Mouse (Mus musculus) forebrain, embryonic 11.5 days (tissue): ENCODE results near the gene Ttc28. TPM values are rescaled to one million over a fixed set of nuclear protein-coding genes. Genes with fewer than 3 reads are reported as not detected.

Source experiments
- ATAC-seq: fragments of 200-750 bp; cut with Nextera tagmentation; replicated peaks from 2 replicates; pipeline ENCODE4 v1.8.0; 2017; ENCODE audit warnings: moderate TSS enrichment; ENCODE audit not compliant: low FRiP score
- DNase-seq: peaks from one replicate; pipeline ENCODE4 v3.0.0-alpha.2; 2017; ENCODE audit warnings: low spot score
- H3K27ac ChIP-seq: fragments of 300-500 bp; sonication (generic); 2 replicates; pipeline ENCODE4 v1.5.1; 2014; ENCODE audit warnings: low read depth, low read length
- H3K27me3 ChIP-seq: fragments of 300-500 bp; sonication (generic); 2 replicates; pipeline ENCODE4 v1.6.1; 2014; ENCODE audit warnings: mild to moderate bottlenecking, low read length, mixed read lengths; ENCODE audit not compliant: control insufficient read depth, insufficient read depth
- H3K36me3 ChIP-seq: fragments of 300-500 bp; sonication (generic); 2 replicates; pipeline ENCODE4 v1.6.1; 2014; ENCODE audit warnings: mild to moderate bottlenecking, low read length, moderate library complexity, mixed read lengths; ENCODE audit not compliant: control insufficient read depth, insufficient read depth
- H3K4me1 ChIP-seq: fragments of 300-500 bp; sonication (generic); replicated peaks from 2 replicates; pipeline ENCODE4 v1.6.1; 2014; ENCODE audit warnings: low read length, mixed read lengths; ENCODE audit not compliant: control insufficient read depth, insufficient read depth
- H3K4me2 ChIP-seq: fragments of 300-500 bp; sonication (generic); 2 replicates; pipeline ENCODE4 v1.6.1; 2014; ENCODE audit warnings: low read depth, mild to moderate bottlenecking, low read length, moderate library complexity, mixed read lengths; ENCODE audit not compliant: severe bottlenecking
- H3K4me3 ChIP-seq: fragments of 300-500 bp; sonication (generic); 2 replicates; pipeline ENCODE4 v1.5.1; 2014; ENCODE audit warnings: low read depth, low read length
- H3K9ac ChIP-seq: fragments of 300-500 bp; sonication (generic); 2 replicates; pipeline ENCODE4 v1.6.1; 2014; ENCODE audit warnings: low read length
- H3K9me3 ChIP-seq: fragments of 300-500 bp; sonication (generic); 2 replicates; pipeline ENCODE4 v1.6.1; 2016; ENCODE audit warnings: low read length, mixed read lengths; ENCODE audit not compliant: control insufficient read depth
- WGBS: fragments of 180-500 bp; shearing (Covaris S2); extraction: QIAGEN DNeasy Blood & Tissue Kit; methylation state at CpG from one replicate; pipeline ENCODE4 v1.1.7; 2014; 5-methylcytosine and 5-hydroxymethylcytosine counted together
- polyA plus RNA-seq: library from polyadenylated mRNA; unstranded; fragments of >200 nt; fragmentation: Nextera tagmentation; extraction: Ambion mirVana; gene quantifications from 2 replicates; pipeline ENCODE4 v1.2.1, GENCODE M21; 2014

Gene Ttc28
- polyA plus RNA-seq, 1 experiment from 2014 or later = 19.9 TPM

DNA sequence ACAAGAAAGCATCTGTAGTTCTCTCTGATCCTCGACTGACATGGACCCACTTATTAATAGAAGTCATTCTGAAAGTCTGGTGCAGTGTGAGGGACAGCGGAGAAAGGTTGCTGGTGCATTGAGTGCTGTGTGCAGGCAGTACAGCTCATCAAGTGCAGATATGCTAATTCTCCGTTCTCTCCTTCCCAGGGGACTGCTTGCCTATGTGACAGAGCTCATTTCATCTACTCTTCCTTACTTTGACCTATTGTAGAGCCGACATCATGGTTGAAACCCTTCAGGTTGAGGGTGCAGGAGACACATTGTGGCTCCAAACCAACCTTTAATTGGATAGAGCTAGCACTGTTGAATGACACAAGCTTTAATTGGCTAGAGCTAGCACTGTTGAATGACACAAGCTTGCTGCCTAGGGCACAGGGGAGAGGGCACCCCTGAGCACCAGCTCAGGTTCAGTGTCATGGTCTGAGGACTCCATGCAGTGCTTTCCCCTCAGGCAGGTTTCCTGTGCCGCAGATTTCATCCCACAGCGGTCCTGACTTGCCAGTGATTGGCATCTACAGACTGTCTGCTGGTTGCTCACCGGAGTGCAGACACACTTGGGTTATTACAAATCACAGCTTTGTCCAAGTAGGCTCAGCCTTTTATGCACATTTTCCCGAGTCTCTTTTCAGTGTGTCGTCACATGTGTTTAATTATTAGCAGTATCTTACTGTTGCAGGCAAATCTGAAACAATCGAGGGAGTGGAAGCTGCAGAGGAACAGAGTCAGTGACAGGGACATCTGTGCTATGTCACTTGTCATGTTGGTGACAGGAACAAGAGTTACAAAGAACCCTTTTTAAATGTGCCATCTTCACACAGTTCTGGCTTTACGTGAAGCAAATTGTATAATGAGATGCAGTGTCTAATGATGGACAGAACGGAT is 69.1 kb downstream of the Ttc28 start:
- DNase-seq = no peak
- no peak overlapping the region for H3K4me2 ChIP-seq
- no peak overlapping the region for H3K27ac ChIP-seq
- ATAC-seq = no peak
- no peak overlapping the region for H3K4me3 ChIP-seq
- no peaks in the 10 kb centered on the region for H3K36me3 ChIP-seq
- WGBS = 72% methylated on average over 12 of the region's 12 CpGs
- H3K9me3 ChIP-seq = no peaks in the 10 kb centered on the region
- 0 out of 2 replicates have a peak, but pooled peaks cover 2% of the 10 kb centered on the region for H3K4me1 ChIP-seq
- no peaks in the 10 kb centered on the region for H3K27me3 ChIP-seq
- no peak overlapping the region for H3K9ac ChIP-seq

DNA sequence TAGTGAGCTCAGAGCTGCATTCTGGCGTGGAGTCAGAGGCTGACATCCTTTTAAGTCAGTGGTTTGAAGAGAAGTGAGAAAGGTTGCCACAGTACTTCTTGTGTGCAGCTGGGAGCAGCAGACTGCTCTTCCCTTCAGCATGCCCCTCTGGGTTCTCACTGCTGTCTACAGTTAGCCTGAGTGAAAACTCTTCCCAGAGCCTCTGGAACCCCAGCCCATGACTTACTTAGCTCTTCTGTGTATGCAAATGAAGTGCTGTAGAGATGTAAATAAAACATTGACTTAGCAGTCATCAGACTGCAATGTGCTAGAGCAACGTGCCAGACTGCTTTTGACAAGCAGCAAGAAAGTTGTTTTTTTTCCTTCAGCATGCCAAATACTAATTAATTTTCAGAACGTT is 70.2 kb downstream of the Ttc28 start:
- Histone ChIP-seq H3K4me3 (no peak overlapping the region), H3K4me1 (0 out of 2 replicates have a peak, but pooled peaks cover 2% of the 10 kb centered on the region), H3K36me3 (no peaks in the 10 kb centered on the region), H3K27me3 (no peaks in the 10 kb centered on the region), H3K9me3 (no peaks in the 10 kb centered on the region), H3K27ac (no peak overlapping the region), H3K9ac (no peak overlapping the region), H3K4me2 (no peak overlapping the region)
- DNase-seq (no peak), ATAC-seq (no peak)
- 64% methylated on average over 3 of the region's 3 CpGs for WGBS

DNA sequence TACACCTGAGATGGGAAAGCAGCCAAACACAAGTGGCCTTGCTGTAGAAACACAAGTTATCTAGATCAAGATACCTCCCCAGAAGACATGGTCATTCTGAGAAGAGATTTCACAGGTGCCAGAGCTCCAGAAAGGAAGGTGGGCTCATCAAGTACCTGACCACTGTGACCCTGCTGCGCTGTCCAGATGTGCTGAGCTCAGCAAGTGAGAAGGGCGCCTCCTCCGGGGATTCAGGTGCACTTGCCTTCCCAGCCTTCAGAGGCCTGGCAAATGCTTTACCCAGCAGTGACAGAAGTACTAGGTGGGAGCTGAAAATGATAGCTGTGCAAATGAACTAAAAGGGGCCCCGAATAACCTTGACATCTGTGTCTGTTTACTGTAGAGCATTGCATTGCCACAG is 78.6 kb downstream of the Ttc28 start:
- Histone ChIP-seq H3K36me3 (no peaks in the 10 kb centered on the region), H3K4me2 (no peak overlapping the region), H3K9me3 (no peaks in the 10 kb centered on the region), H3K27me3 (no peaks in the 10 kb centered on the region), H3K4me3 (no peak overlapping the region), H3K27ac (no peak overlapping the region), H3K9ac (no peak overlapping the region), H3K4me1 (no peaks in the 10 kb centered on the region)
- DNase-seq (no peak), ATAC-seq (no peak)
- 88% methylated on average over 4 of the region's 4 CpGs for WGBS

DNA sequence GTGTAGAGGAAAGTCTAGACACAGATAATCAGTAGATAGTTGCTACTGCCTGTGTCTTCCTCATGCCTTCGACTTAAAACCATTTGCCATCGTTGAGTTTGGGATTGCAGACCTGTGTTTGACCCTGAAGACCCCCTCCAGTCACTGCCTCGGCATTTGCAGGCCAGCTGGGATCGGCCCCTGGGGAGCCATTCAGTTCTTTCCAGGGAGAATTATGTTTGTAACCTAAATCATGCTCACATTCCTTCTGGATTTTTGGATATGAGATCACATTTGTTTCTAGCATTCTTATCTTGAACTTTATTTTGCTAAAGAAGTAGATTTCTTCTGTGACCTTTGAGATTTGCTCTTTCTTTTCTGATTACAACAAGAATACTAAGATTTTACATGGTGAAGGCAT is 80.5 kb downstream of the Ttc28 start:
- Histone ChIP-seq H3K9ac (no peak overlapping the region), H3K4me3 (no peak overlapping the region), H3K9me3 (no peaks in the 10 kb centered on the region), H3K27me3 (no peaks in the 10 kb centered on the region), H3K27ac (no peak overlapping the region), H3K4me1 (no peaks in the 10 kb centered on the region), H3K4me2 (no peak overlapping the region), H3K36me3 (no peaks in the 10 kb centered on the region)
- 53% methylated on average over 4 of the region's 4 CpGs for WGBS
- ATAC-seq (no peak), DNase-seq (no peak)

DNA sequence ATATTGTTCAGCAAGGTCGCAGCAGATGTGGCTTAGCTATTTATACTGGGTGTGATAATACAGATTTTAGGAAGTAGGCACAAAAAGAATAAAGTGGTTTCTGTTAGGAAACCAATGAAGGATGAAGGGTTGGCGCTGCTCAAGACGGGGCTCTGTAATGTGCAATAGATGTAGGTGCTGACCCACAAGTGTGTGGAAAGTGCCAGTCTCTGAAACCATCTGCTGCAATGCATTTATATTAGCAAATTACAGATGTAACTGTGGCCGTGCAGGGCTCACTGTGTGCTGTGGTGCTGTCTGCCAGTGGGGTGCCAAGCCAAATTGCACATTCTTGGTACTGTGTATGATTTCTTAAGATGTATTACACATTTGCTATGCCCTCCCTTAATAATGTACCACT is 81.3 kb downstream of the Ttc28 start:
- WGBS = 81% methylated on average over 4 of the region's 4 CpGs
- DNase-seq (no peak), ATAC-seq (no peak)

DNA sequence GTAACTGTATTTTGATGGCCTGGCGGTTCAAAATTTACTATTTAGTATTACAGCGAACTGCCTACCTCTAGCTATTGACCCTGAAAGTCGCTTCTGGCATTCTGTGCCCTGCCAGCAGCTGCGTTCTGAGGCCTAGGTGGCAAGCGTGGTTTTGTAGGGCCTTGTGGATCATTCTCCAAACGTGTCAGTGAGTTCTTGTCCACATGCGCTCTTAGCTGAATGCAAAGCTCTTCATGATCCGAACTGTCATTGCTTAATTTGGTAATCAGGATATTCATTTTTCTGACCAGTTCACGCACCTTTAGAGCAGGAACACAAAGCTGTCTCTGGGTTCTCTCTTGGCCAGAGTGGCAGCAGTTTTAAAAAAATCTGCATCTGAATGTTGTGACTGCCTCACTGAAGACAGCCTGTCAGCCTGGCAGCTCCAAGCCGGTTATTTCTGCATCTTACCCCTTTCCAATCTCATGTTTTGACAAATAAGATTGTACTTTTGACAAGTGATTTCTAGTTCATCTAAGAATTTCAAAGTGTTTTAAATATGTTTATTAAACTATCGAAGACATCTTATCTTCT is 88.0 kb downstream of the Ttc28 start:
- H3K4me2 ChIP-seq = no peak overlapping the region
- no peak for DNase-seq
- H3K27ac ChIP-seq = no peak overlapping the region
- no peaks in the 10 kb centered on the region for H3K9me3 ChIP-seq
- WGBS = 80% methylated on average over 11 of the region's 11 CpGs
- no peaks in the 10 kb centered on the region for H3K36me3 ChIP-seq
- ATAC-seq = no peak
- H3K27me3 ChIP-seq = no peaks in the 10 kb centered on the region
- no peak overlapping the region for H3K9ac ChIP-seq
- H3K4me1 ChIP-seq = no peaks in the 10 kb centered on the region
- H3K4me3 ChIP-seq = no peak overlapping the region

More for the DNA sequence above, 81.3 kb downstream of the Ttc28 start:
- Histone ChIP-seq H3K36me3 (no peaks in the 10 kb centered on the region), H3K4me1 (no peaks in the 10 kb centered on the region), H3K4me3 (no peak overlapping the region), H3K4me2 (no peak overlapping the region), H3K27ac (no peak overlapping the region), H3K9ac (no peak overlapping the region), H3K27me3 (no peaks in the 10 kb centered on the region), H3K9me3 (no peaks in the 10 kb centered on the region)

DNA sequence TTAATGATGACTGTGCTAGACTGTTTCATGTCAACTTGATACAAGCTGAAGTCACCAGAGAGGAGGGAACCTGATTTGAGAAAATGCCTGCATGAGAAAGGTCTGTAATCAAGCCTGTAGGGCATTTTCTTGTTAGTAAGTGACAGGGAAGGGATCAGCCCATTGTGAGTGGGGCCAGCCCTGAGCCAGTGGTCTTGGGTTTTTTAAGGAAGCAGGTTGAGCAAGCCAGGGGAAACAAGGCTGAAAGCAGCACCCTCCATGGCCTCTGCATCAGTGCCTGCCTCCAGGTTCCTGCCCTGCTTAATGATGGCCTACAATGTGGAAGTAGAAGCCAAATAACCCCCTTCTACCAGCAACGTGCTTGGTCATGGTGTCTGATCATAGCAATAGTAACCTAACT is 89.0 kb downstream of the Ttc28 start:
- Histone ChIP-seq H3K4me1 (no peaks in the 10 kb centered on the region), H3K9me3 (no peaks in the 10 kb centered on the region), H3K9ac (no peak overlapping the region), H3K27me3 (no peaks in the 10 kb centered on the region), H3K4me2 (no peak overlapping the region), H3K27ac (no peak overlapping the region), H3K4me3 (no peak overlapping the region), H3K36me3 (no peaks in the 10 kb centered on the region)
- ATAC-seq (no peak), DNase-seq (no peak)
- WGBS = 74% methylated on average over 1 of the region's 1 CpGs

DNA sequence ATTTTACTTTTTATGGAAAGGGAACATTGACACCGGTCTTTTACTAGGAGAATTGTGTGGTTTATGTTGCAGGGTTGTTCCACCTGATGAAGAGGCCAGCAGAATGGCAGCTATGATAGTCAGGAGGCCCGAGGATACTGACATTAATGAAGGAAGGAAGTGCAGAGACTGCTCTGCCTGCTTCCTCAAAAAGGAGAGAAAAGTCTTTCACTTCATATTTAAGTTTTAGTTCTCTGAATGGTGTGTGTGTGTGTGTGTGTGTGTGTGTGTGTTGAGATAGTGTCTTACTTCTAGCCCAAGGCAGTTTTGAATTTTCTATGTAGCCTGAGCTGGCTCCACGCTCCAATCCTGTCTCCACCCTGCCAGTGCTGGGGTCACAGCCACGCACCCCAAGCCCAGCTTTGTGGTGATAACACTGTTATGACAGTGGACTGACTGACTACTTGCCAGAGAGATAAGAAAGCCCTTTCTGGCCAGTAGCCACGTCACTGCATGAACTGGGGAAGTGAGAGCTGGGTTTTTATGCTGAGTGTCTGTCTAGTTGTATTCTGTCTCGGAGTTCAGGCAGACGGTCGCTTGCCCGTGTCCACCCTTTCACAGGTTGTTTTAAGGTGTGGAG is 90.7 kb downstream of the Ttc28 start:
- no peaks in the 10 kb centered on the region for H3K4me1 ChIP-seq
- DNase-seq (no peak), ATAC-seq (no peak)
- no peak overlapping the region for H3K4me2 ChIP-seq
- H3K36me3 ChIP-seq = no peaks in the 10 kb centered on the region; the same call in 1 of the 2 replicates
- no peak overlapping the region for H3K4me3 ChIP-seq
- no peaks in the 10 kb centered on the region for H3K27me3 ChIP-seq
- no peak overlapping the region for H3K27ac ChIP-seq
- no peaks in the 10 kb centered on the region; the same call in 1 of the 2 replicates for H3K9me3 ChIP-seq
- no peak overlapping the region for H3K9ac ChIP-seq
- WGBS = 86% methylated on average over 9 of the region's 9 CpGs
